Mouse (Mus musculus): ENCODE measurements at regions not wholly inside any gene's neighbourhood (a gene's known extent, or its start where the extent isn't known, plus 50 kb on each side); places are given as distances from the start of the nearest gene placed in this dataset.

- no peak for DNase-seq (ENCODE audit: low read depth, low spot score)
- H3K36me3 ChIP-seq (ENCODE audit: control insufficient read depth in 1 of 2, insufficient read depth in 2 of 2, low read length in 2 of 2), result no peaks in the 10 kb centered on the region
- H3K27me3 ChIP-seq (ENCODE audit: control insufficient read depth in 1 of 2, insufficient read depth in 2 of 2, low read length in 2 of 2), result no peaks in the 10 kb centered on the region
- H3K27ac ChIP-seq (ENCODE audit: control insufficient read depth, low read depth, low read length), result no peak overlapping the region
- H3K9me3 ChIP-seq (replicated peaks; ENCODE audit: insufficient read depth, low read length), result no peaks in the 10 kb centered on the region
- H3K4me3 ChIP-seq (ENCODE audit: control insufficient read depth in 1 of 2, insufficient read depth in 1 of 2, low read depth in 2 of 2, low read length in 2 of 2), result no peak overlapping the region
- TF ChIP-seq KAT2A (conservative IDR thresholded peaks at IDR 0.05; ENCODE audit: low read depth, low read length), result no peak
- TF ChIP-seq MAX (IDR thresholded peaks at IDR 0.05; ENCODE audit: low read length), result no peak
- TF ChIP-seq ZNF384 (IDR thresholded peaks at IDR 0.05; ENCODE audit: low read depth, low read length), result no peak
- no peak for TF ChIP-seq POLR2A (IDR thresholded peaks at IDR 0.05; ENCODE audit: control insufficient read depth in 1 of 2, insufficient read depth in 1 of 2, low read depth in 1 of 2, low read length in 2 of 2, poor library complexity in 1 of 2)
- no peak for TF ChIP-seq SMC3 (IDR thresholded peaks at IDR 0.05; ENCODE audit: low read depth, low read length)
- no peak for TF ChIP-seq MYB (IDR thresholded peaks at IDR 0.05; ENCODE audit: low read depth, low read length)
- no peak for TF ChIP-seq NELFE (IDR thresholded peaks at IDR 0.05; ENCODE audit: low read depth, low read length)
- no peak for TF ChIP-seq MAZ (IDR thresholded peaks at IDR 0.05; ENCODE audit: low read depth, low read length)
- no peak for TF ChIP-seq GABPA (IDR thresholded peaks at IDR 0.05; ENCODE audit: low read depth, low read length)
- TF ChIP-seq RCOR1 (IDR thresholded peaks at IDR 0.05; ENCODE audit: low read depth, low read length), result no peak
- TF ChIP-seq GATA1 (IDR thresholded peaks at IDR 0.05; ENCODE audit: low read depth, low read length), result no peak
- no peak overlapping the region for H3K9ac ChIP-seq (ENCODE audit: control insufficient read depth, low read depth, low read length, poor library complexity, severe bottlenecking)
- no peaks in the 10 kb centered on the region for H3K4me1 ChIP-seq (ENCODE audit: control insufficient read depth in 1 of 2, insufficient read depth in 2 of 2, low read length in 2 of 2)
- H3K79me2 ChIP-seq (ENCODE audit: control insufficient read depth, insufficient read depth, low read length, poor library complexity), result no peaks in the 10 kb centered on the region
Observed at GRCm38 (mm10) chr5:28891988-28892387, 303.8 kb upstream of the Rnf32 start.

- Histone ChIP-seq H3K27me3 (ENCODE audit: control insufficient read depth in 1 of 2, insufficient read depth in 2 of 2, low read length in 2 of 2) (no peaks in the 10 kb centered on the region), H3K9ac (ENCODE audit: control insufficient read depth, low read depth, low read length, poor library complexity, severe bottlenecking) (no peak overlapping the region), H3K4me1 (ENCODE audit: control insufficient read depth in 1 of 2, insufficient read depth in 2 of 2, low read length in 2 of 2) (no peaks in the 10 kb centered on the region), H3K27ac (ENCODE audit: control insufficient read depth, low read depth, low read length) (no peak overlapping the region), H3K79me2 (ENCODE audit: control insufficient read depth, insufficient read depth, low read length, poor library complexity) (no peaks in the 10 kb centered on the region), H3K36me3 (ENCODE audit: control insufficient read depth in 1 of 2, insufficient read depth in 2 of 2, low read length in 2 of 2) (no peaks in the 10 kb centered on the region), H3K4me3 (ENCODE audit: control insufficient read depth in 1 of 2, insufficient read depth in 1 of 2, low read depth in 2 of 2, low read length in 2 of 2) (no peak overlapping the region), H3K9me3 (replicated peaks; ENCODE audit: insufficient read depth, low read length) (no peaks in the 10 kb centered on the region)
- no peak for DNase-seq (ENCODE audit: low read depth, low spot score)
- TF ChIP-seq MYC (IDR thresholded peaks at IDR 0.05; ENCODE audit: low read depth, low read length) (no peak), CTCF (IDR thresholded peaks at IDR 0.05 in 2 of 3, conservative IDR thresholded peaks at IDR 0.05 in 1 of 3; ENCODE audit: control insufficient read depth in 1 of 3, insufficient read depth in 1 of 3, low read depth in 2 of 3, low read length in 3 of 3, poor library complexity in 1 of 3, severe bottlenecking in 1 of 3) (no peak), UBTF (IDR thresholded peaks at IDR 0.05; ENCODE audit: borderline replicate concordance, insufficient read depth, low read depth, low read length) (no peak), RAD21 (IDR thresholded peaks at IDR 0.05; ENCODE audit: low read depth, low read length) (no peak), MAFK (IDR thresholded peaks at IDR 0.05; ENCODE audit: borderline replicate concordance, low read depth, low read length) (no peak), HCFC1 (IDR thresholded peaks at IDR 0.05; ENCODE audit: low read depth, low read length) (no peak), ETS1 (IDR thresholded peaks at IDR 0.05; ENCODE audit: low read depth, low read length) (no peak), TBP (IDR thresholded peaks at IDR 0.05; ENCODE audit: low read depth, low read length) (no peak), ELF1 (IDR thresholded peaks at IDR 0.05; ENCODE audit: low read depth, low read length) (no peak), GABPA (IDR thresholded peaks at IDR 0.05; ENCODE audit: low read depth, low read length) (no peak), ZKSCAN1 (IDR thresholded peaks at IDR 0.05; ENCODE audit: low read depth, low read length) (no peak), EP300 (IDR thresholded peaks at IDR 0.05; ENCODE audit: low read depth in 1 of 2, low read length in 2 of 2) (no peak), NRF1 (IDR thresholded peaks at IDR 0.05; ENCODE audit: insufficient read depth, low read depth, low read length, poor library complexity, severe bottlenecking) (no peak), POLR2A (IDR thresholded peaks at IDR 0.05; ENCODE audit: control insufficient read depth in 1 of 2, insufficient read depth in 1 of 2, low read depth in 1 of 2, low read length in 2 of 2, poor library complexity in 1 of 2) (no peak), USF2 (IDR thresholded peaks at IDR 0.05; ENCODE audit: borderline replicate concordance in 1 of 2, insufficient read depth in 1 of 2, low read depth in 1 of 2, low read length in 2 of 2) (no peak), KAT2A (conservative IDR thresholded peaks at IDR 0.05; ENCODE audit: low read depth, low read length) (no peak), POLR2AphosphoS5 (IDR thresholded peaks at IDR 0.05; ENCODE audit: borderline replicate concordance, low read depth, low read length) (no peak)
Observed at GRCm38 (mm10) chr5:28884746-28885365, 310.9 kb upstream of the Rnf32 start.

All from MEL (cell line).